Mouse (Mus musculus) thymus, postnatal 0 days (tissue): ENCODE data around the gene Krtcap2. TPM values are rescaled to one million over a fixed set of nuclear protein-coding genes. Genes with fewer than 3 reads are reported as not detected.

Experiments used
- DNase-seq: peaks from one replicate; pipeline ENCODE4 v3.0.0-alpha.2; 2015; ENCODE audit warnings: low spot score
- polyA plus RNA-seq: library from polyadenylated mRNA; unstranded; fragments of >200 nt; fragmentation: Nextera tagmentation; extraction: Ambion mirVana; gene quantifications from 2 replicates; pipeline ENCODE4 v1.2.1, GENCODE M21; 2015

Gene Krtcap2
- polyA plus RNA-seq, 1 experiment from 2014 or later = 304 TPM

DNA sequence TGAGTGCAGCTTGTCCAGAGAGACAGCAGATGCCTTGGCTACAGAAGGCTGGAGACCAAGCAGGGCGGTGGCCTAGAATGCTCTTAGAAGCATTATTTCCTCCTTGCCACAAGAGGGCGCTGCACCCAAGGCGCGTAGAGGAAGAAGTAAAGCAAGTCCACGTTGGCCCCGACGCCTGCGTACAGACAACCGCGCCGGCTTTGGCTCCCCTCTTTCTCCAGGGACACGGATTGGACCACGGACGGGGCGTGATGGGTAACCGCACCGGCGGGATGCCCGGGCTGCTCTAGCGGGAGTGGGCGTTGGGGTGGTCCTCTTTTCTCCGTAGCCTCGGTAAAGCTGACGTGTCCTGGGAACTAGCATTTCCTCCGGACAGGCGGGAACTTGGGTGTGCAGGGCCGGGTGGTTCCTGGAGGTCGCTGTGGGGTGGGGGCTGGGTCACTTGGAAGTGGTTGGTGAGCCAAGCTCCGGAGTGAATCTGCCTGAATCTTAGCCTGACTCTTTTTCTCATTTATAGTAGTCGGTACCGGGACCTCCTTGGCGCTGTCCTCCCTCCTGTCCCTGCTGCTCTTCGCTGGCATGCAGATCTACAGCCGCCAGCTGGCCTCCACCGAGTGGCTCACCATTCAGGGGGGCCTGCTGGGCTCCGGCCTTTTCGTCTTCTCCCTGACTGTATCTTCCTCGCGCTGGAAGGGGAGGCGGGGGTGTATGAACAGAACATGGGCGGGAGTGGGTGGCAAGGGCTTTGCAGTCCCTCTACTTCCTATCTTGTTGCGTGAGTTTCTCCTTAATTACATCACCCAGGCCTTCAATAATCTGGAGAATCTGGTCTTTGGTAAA lies 715 bp downstream of the Krtcap2 start, which contains the start of gene Trim46:
Trim46 (minus strand) TSS at position 49 of the 840 bp plus-strand sequence.
- DNase-seq = peak; percentile 89

DNA sequence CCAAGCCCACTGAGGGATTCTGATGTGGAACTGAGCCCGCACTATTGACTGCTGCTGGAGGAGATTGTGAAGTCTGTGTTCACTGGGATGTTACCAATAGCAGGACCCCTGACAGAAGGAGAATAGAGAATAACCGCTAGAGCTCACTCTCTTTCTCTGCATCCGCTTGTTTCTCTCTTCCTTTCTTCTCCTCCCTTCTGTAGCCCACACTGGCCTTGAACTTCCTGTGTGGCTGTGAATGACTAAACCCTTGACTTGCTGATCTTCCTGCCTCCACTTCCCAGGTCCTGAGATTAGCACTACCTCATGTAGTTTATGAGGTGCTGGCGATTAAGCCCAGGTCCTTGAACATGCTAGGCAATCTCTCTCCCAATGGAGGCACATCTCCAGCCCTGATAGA lies 1.7 kb downstream of the Krtcap2 start:
- no peak for DNase-seq

DNA sequence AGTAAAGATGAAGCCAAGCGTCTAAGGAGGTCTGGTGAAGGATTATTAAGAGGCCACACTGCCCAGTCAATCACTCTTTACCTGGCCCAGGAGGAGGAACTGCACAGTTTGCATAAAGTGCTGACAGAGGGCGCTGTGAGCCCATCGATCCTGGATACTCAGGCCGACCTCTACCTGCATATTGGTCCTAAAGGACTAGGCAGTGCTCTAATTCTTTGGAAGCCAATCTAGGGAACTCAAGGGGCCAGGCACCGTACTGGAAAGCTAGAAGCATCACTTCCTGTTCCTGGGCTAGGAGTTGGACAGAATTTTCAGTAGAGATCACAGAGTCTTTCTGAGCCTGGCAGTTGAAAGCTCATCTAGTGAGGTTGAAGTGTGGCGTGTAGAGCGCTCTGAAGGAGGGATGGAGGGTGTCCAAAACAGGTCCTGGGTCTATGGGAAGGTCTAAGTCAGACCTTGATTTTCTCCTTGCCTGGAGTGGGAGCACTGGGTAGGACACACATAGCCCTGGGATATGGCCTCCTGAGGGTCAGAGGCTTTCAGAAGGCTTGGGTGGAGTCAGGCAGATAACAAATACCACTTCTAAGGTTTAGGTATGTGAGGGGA lies 4.8 kb downstream of the Krtcap2 start:
- DNase-seq = peak; percentile 42

DNA sequence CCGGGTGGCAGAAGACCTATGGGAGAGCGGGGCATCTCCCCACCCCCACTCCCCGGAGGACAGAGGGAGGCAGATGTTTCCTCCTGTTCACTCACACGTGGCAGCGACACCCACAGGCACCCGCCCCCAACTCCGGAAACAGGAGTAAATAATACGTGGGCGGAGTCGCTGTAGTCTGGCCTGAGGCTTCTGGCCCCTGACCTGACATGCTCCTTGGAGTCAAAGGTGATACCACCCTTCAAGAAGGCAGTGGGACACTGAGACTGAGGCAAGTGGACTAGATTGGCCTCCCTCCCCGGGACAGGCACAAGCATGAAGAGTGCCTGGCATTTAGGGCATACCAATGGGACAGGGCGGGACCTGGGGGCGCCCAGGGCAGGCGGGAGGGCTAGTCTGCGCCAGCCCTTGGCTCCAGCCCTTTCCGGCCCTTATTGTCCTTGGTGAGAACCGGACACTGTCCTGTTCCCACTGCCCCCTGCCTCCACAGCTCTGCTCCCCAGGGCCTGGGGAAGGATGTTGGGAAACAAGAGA lies 5.7 kb downstream of the Krtcap2 start:
- DNase-seq = peak; percentile 73

DNA sequence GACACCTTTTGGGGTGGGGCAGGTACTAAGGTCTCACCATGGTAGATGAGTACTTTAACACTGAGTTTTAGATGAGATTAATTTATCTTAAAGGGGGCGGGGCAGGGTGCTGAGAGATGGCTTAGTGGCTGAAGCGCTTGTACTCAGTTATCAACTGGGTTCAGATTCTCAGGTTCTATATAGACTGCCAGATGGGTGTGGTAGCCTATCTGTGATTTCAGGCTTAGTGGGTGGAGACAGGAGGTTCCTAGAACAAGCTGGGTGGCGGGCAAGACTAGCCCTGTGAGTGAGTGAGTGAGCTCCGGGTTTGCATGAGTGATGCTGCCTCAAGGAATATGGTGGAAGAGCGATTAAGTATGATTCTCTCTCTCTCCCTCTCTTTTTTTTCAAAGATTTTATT lies 9.2 kb downstream of the Krtcap2 start:
- no peak for DNase-seq

DNA sequence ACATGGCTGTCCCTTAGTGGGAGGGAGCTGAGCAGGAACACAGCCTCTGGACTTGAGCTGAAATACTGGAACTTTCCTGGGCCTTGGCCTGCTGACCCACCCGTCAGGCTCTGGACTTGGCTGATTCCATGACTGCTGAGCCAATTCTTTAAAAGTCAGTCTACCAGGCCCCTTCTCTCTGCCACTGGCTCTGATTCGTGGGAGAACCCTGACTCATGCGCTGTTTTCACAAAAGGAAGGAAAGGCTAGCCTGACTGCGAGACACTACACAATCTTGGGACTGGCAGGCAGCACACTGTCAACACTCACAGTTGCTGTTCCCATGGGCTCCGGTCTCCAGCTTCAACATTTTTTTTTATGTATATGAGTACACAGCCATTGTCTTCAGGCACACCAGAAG lies 10.4 kb downstream of the Krtcap2 start:
- DNase-seq = no peak

DNA sequence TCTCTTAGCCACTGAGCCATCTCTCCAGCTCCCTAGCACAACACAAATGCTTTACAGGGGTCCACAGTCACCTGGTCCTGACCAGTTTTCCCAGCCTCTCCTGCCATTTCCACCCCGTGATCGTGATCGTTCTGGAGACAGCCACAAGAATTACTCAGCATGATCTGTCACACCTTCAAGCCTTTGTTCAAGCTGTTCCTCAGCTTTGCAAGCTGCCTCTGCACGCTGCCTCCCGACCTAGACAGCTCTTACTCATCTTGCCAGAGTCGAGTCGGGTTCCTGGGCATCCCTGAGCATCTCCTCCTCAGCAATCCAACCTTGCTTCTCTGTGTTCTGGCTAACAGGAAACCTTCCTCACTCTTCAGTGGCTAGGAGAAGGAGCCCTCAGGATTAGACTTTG lies 13.3 kb downstream of the Krtcap2 start, which contains the start of gene Dpm3:
Dpm3 (plus strand) TSS at position 283 of the 400 bp plus-strand sequence.
- DNase-seq = no peak

DNA sequence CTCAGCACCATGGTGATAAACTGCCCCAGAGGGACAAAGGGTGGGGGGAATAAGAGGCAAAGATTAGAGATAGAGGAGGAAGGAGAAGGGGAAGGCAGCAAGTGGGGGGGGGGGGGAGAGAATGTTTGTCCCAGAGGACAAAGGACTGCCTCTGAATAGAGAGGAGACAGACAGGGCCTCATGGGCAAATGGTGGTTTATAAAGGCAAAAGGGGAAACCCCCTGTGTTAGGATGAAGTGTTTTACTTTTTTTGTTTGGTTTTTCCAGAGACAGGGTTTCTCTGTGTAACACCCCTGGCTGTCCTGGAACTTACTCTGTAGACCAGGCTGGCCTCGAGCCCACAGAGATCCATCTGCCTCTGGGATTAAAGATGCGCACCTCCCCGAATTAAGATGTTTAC lies 14.4 kb downstream of the Krtcap2 start:
- no peak for DNase-seq

DNA sequence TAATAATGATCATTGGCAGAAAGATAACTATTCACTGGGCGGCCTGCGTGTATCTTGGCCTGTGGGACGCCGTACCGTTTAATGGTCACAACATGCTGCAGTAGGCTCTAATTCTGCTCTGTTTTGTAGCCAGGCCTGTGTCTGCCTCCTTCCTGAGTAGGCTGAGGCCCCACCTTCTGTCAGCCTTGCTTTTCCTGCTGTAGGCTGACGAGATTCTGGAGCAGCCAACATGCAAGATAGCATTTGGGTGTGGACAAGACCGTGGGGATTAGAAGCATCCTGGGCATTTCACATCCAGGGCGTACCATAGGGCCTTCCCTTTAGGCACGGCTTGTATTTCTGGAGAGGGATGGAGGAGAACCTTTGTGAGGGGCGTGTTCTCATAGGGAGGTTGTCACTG lies 16.7 kb downstream of the Krtcap2 start:
- no peak for DNase-seq

DNA sequence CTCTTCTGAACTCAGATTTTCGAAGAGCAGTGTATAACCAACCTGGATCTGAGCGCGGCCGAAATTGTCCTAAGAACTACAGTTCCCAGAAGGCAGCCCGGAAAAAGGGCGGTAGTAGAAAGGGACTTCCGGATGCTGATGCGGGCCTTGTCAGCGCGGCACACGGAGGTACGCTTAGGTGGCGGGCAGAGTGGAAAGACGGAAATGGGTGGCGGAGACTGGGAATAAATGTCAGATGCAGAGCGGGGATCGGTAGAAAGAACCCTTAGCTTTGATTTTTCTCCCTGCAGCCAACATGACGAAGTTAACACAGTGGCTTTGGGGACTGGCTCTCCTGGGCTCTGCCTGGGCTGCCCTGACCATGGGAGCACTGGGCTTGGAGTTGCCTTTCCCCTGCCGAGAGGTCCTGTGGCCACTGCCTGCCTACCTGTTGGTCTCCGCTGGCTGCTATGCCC lies 20.7 kb downstream of the Krtcap2 start:
- DNase-seq = peak; percentile 87

DNA sequence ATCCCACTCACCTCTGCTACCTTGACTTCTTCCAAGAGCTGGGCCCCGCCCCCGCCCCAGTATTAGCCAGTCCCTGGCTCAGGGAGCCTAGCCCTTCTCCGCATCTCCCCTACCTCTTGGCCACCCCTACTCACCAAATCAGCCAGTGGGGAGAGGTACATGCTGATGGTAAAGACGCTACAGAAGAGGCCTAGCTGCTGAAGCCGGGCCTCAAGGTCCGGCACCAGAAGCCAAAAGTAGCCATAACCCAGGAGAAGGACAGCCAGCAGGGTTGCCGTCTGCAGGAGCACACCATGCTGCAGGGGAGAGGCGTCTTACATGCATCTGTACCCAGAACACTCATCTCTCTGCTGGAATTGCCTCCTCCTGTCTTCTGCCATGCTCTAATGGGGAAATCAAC lies 23.1 kb downstream of the Krtcap2 start:
- DNase-seq = no peak

DNA sequence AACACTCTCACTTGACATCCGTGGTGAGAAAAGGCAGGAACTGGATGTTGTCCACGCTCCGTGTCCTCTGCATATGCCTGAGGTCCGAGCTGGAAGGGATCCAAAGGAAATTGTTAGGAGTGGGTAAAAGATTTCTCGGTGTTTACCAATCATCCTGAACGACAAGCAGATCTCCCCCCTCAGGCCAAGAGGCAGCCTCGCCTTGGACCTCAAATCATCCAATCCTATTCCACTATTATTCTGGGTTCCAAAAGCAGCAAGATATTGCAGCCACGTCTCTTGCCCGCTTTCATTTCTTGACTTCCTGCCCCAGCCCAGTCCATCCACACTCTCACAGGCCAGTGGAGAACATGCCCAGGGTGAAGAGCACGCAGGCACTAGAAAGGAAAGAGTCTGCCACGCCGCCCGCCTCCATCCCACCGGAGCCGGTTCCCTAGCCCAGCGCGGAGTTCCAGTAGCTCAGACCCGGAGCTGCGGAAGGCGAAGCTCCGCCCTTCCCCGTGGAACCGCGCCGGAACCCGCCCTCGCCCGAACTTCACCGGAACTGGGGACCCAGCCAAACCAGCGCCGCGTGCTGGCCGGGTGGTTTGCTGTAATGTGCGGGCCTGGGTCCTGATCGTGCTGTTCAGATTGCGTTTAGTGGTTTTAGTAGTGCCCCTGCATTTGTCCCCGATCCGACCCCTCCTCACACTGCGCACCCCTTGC lies 24.4 kb downstream of the Krtcap2 start, which contains the start of gene Slc50a1:
Slc50a1 (minus strand) TSS at position 520 of the 705 bp plus-strand sequence.
- peak; percentile 74 for DNase-seq

DNA sequence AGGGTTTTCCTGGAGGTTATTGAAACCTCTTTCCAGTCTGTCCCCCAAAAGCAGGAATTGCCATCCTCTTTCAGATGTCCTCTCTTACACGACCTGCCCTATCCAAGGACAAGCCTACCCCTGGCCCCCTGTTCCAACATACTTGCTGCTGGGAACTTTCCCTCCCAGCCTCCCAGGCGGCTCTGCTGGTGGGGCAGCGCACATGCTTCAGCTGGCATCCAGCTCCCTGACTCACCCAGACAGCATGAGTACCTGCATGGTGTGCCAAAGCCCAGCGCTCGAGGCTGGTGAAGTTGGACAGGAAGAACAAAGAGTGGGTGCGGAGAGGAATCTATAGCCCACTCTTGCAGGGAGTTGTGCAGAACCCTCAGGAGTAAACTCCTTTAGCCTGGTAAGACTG lies 25.1 kb downstream of the Krtcap2 start:
- no peak for DNase-seq

DNA sequence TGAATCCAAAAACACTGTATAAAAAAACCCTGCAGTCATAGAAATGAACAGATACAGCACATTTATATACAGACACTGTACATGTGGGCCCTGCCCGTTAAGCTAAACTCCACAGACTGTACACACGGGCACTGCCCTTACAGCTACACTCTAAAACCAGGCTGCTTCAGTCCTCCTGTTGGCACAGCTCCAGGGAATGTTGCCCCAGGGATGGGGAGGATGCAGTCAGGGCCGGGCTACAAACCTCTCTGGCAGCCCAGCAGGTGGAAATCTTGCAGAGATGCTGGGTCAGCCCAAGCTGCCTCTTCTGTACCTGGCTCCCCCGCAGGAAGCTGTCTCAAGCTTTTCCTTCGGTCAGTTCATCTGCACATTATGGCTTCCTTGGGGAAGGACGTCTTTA lies 26.0 kb downstream of the Krtcap2 start:
- DNase-seq = no peak

DNA sequence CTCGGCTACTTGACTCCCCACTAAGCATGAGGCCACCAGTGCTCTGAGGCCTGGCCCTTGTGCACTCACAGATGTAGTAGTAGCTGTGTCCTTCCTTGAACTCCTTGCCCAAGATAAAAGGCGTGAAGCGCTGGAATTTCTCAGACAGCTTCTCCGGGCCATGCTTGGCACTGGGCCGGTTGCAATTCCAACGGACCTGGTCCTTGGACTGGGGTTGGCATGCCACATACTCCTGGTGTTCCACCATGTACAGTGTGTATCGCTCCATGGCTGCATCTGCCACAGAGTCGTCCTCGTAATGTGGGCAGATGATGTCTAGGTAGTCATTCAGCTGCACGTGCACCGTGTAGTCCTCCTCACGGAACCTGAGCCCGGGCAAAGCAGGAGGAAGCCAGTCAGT lies 30.3 kb downstream of the Krtcap2 start:
- no peak for DNase-seq

DNA sequence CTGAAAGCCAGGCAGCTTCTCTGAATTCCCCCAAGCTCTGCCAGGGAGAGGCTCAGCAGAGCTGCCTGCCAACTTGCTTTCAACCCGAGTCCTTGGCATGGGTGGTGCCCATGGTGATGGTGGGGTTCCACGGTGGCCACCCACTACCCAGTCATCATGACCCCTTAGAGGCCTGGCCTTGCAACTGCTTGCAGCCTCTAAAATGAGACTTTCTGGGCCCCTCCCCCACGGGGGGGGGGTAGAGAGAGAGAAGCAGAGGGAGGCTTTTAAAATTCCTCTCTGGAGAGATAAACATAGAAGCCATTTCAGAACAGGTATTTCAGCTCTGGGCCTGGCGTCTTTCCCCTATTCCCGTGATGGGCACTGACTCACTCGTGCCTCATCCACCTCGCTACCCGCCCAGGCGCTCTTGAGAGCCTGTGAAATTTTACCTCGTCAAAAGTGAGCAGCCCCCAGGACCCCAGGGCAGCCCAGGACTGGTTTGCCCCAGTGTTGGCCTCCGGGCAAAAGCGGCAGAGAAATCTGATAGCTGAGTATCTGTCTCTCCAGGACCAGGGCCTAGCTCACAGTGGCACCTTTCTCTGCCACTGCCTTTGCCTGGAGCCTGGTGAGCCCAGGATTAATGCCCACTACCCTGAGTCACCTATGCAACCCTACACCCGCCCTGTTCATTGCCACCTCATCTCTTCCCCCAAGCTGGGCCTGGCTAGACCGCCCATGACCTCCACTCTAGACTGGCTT lies 31.7 kb downstream of the Krtcap2 start:
- DNase-seq = no peak

DNA sequence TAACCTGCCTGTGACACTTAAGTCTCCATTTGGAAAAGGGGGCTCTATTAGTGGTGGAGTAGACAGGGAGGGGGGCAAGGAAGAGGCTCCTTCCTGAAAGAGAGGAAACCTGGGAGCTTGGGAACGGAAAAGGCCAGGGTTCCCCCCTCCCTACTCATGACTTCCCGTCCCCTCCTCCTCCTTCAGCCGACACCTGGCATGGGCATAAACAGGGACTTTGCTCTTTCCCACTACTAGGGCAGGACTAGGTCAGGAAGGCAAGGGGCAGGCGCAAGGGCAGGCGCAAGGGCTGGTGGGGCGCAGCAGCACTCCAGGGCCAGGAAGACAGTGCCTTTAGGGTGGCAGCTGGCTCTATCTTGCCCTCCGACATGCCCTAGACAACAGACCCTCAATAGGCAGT lies 32.3 kb downstream of the Krtcap2 start:
- no peak for DNase-seq

DNA sequence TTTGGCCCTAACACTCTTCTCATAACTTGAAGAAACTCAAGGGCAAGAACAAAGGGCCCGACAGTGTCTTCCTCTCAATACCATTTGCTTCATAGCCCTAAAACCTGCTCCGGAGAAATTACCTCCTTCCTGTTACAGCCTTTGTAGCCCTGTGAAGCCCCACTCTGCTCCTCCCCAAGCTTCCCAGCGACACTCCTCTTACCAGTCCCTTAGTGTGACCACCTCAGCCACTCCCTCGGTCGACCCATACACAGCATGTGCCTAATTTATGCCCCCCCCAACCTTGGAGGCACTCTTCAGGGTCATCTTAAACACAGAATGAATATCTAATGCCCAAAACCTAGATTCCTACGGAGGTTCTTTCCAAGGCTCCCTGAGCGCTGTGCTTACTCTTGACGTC lies 32.9 kb downstream of the Krtcap2 start:
- DNase-seq = no peak

DNA sequence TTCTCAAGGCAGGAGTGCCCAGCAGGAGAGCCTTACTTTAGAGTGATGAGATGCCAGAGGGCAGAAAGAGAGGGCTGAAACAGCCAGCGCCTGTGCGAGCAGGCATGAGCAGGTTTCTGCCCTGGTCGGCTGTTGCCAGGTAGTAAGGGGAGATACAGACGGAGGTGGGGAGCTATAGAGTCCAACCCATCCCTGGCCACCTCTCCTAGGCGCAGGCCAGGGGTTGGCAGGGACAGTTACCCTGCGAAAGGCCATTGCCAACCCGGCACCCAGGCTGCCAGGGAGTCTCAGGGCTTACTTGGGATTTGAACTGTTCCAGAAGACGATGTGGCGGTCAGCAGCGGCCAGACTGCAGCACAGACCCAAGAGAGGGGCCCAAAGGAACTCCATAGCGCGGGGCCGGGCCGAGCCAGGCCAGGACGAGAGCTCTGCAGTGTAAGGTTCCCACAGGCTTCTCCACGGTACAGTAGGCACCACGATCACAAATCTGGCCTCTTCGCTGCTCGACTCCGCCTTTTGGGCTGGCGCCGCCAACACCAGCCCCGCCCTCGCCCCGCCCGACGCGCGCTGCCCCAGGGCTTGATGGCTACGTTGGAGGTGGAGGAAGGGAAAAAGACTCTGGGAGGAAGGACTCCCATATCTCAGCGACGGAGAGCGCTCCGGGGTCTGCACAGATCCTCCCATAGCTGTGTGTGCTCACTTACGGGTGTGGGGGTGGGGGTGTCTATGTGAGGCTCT lies 33.6 kb downstream of the Krtcap2 start:
- no peak for DNase-seq

DNA sequence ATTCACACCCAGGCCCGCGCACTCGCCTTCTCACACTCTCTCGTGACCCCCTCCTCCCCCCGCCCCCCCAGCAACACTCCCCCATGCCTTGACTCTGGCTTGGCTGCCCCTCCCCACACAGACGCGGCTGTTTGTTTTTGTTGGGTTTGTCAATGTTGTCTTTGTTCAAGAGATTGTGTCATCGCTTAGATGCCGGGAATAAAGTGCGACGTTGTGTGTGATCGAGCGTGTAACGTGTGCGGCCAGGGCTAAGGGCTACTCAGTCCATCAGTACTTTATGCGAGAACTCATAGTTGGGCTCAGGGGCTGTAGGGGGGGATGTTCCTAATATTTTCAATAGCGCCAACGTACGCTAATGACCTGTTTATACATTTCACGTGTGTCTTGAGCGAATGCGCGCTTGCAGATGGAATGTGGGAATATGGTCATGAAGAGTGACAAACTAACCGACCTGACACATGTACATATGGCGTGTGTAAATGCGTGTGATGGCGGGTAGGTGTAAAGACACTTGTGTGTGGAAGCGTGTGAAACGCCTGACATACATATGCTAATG lies 34.4 kb downstream of the Krtcap2 start:
- no peak for DNase-seq
